Mouse (Mus musculus) gastrocnemius, adult 8-10 months (tissue): ENCODE results near the gene Kcnk15. TPM values are rescaled to one million over a fixed set of nuclear protein-coding genes. Genes with fewer than 3 reads are reported as not detected.
A peak's percentile ranks its signal among the peaks of the same experiment; 100 is the strongest.

Experiments used
- DNase-seq, 2 experiments: peaks; one replicate each; pipeline ENCODE4 v3.0.0; 2022; ENCODE audit warnings: low spot score in 2 of 2
- total RNA-seq, 4 experiments: library from RNA; stranded (reverse); gene quantifications; 2 replicates each; pipeline ENCODE4 v1.2.4; 2022

Gene Kcnk15
- not detected for total RNA-seq

- no peak for DNase-seq
Measured at GRCm38 (mm10) chr2:163853461-163853901, at the start of gene Kcnk15. Kcnk15 (plus strand) TSS chr2:163853651.

- DNase-seq, result no peak
Measured at GRCm38 (mm10) chr2:163803838-163804237, 49.6 kb upstream of the Kcnk15 start.

- no peak for DNase-seq
Measured at GRCm38 (mm10) chr2:163809166-163809565, 44.3 kb upstream of the Kcnk15 start.

GRCm38 (mm10) chr2:163809704-163810103 is 43.7 kb upstream of the Kcnk15 start:
- DNase-seq, result no peak

- no peak for DNase-seq
Measured at GRCm38 (mm10) chr2:163813077-163813476, 40.4 kb upstream of the Kcnk15 start.

GRCm38 (mm10) chr2:163814739-163815465 is 38.5 kb upstream of the Kcnk15 start:
- DNase-seq, result no peak

- DNase-seq, result peak; percentile 84 to 94
Measured at GRCm38 (mm10) chr2:163820607-163821006, 32.8 kb upstream of the Kcnk15 start, which contains the start of gene Ccn5. Ccn5 (plus strand) TSS chr2:163820861.

GRCm38 (mm10) chr2:163823248-163823647 is 30.2 kb upstream of the Kcnk15 start:
- DNase-seq, result peak in 1 of 2 experiments; percentile 33

GRCm38 (mm10) chr2:163823771-163824170 is 29.7 kb upstream of the Kcnk15 start:
- peak; percentile 33 to 47 for DNase-seq

GRCm38 (mm10) chr2:163825861-163826260 is 27.6 kb upstream of the Kcnk15 start:
- DNase-seq, result no peak

GRCm38 (mm10) chr2:163826494-163826893 is 27.0 kb upstream of the Kcnk15 start:
- DNase-seq, result no peak

- no peak for DNase-seq
Measured at GRCm38 (mm10) chr2:163831163-163831562, 22.3 kb upstream of the Kcnk15 start.

GRCm38 (mm10) chr2:163838043-163838442 is 15.4 kb upstream of the Kcnk15 start:
- DNase-seq, result peak; percentile 62 to 63

- no peak for DNase-seq
Measured at GRCm38 (mm10) chr2:163839519-163839918, 13.9 kb upstream of the Kcnk15 start.

GRCm38 (mm10) chr2:163842043-163842442 is 11.4 kb upstream of the Kcnk15 start:
- DNase-seq, result no peak

GRCm38 (mm10) chr2:163857233-163857632 is 3.8 kb downstream of the Kcnk15 start:
- DNase-seq, result no peak

- no peak for DNase-seq
Measured at GRCm38 (mm10) chr2:163858254-163858947, 5.0 kb downstream of the Kcnk15 start.

GRCm38 (mm10) chr2:163865311-163865710 is 11.9 kb downstream of the Kcnk15 start:
- no peak for DNase-seq

- no peak for DNase-seq
Measured at GRCm38 (mm10) chr2:163866061-163866460, 12.6 kb downstream of the Kcnk15 start.

- DNase-seq, result no peak
Measured at GRCm38 (mm10) chr2:163869783-163870182, 16.3 kb downstream of the Kcnk15 start.

- no peak for DNase-seq
Measured at GRCm38 (mm10) chr2:163871266-163871665, 17.8 kb downstream of the Kcnk15 start.

GRCm38 (mm10) chr2:163871906-163872305 is 18.5 kb downstream of the Kcnk15 start:
- no peak for DNase-seq

GRCm38 (mm10) chr2:163874877-163875276 is 21.4 kb downstream of the Kcnk15 start:
- no peak for DNase-seq
